Comparison of ENCODE assay signal across 19 mouse cellular contexts in the genomic region with DNA sequence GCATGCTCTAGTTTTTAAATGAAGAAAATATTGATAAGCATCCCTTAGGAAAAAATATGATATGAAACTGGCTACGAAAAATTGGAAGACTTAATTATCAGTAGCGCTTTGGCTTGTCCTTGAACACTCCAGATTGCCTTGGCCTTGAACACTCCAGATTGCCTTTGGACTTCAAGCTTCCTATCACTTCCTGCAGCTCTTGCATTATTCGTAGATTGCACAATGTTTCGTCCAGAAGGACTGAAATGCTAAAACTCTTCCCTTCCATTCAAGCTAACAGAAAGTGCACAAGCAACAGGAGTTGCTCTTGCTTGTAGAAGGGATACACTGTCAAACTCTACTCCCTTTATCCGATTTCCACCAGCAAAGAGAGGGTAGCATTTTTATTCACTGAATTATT. TPM values are rescaled to one million over a fixed set of nuclear protein-coding genes. Genes with fewer than 3 reads are reported as not detected.
DNase-seq lines count a peak whose midpoint lies in the region; ATAC-seq and TF ChIP-seq lines count a peak whose summit lies in the region.
"Had no signal": no experiment of that assay in that cellular context is flagged by ENCODE, and none has a peak within 500 bp of the region (broad histone marks: within the 10 kb centered on the region; RNA-seq: fewer than 3 reads in every experiment).

No protein-coding gene starts in this region.

- ATAC-seq in heart, postnatal 0 days (ENCODE audit: insufficient read depth, low read depth): no peak
- peak; percentile 29; the same call in 1 of the 2 replicates for ATAC-seq in megakaryocyte progenitor cell, adult 5-6 weeks (replicated peaks; ENCODE audit: poor library complexity)

- DNase-seq in gastrocnemius, adult 18-20 months (ENCODE audit: low spot score): peak; percentile 22
- DNase-seq in gastrocnemius, postnatal 25 days: no peak
- DNase-seq in heart, postnatal 0 days (ENCODE audit: low spot score): no peak
- no peak for DNase-seq in heart, postnatal 25 days (ENCODE audit: low spot score)
- no peak for DNase-seq in cerebellum, postnatal 25 days
- no peak for DNase-seq in thymus, adult 2 months
- DNase-seq: adrenal gland, postnatal 25 days; cerebellum, adult 2 months; gastrocnemius, postnatal 36 days; kidney, adult 11 months; right cerebral cortex, postnatal 25 days had no signal

- H3K27ac ChIP-seq in heart, postnatal 0 days (ENCODE audit: low read depth): peak overlapping the region; percentile 67; the same call in 1 of the 2 replicates
- H3K27ac ChIP-seq in bone marrow macrophage, adult 2 months (ENCODE audit: insufficient read depth, low read depth, low read length): peak overlapping the region; percentile 57
- no peak overlapping the region for H3K27ac ChIP-seq in thymus, adult 2 months (ENCODE audit: control insufficient read depth, insufficient read depth, low read length)
- H3K27ac ChIP-seq: forebrain, embryonic 12.5 days; hindbrain, embryonic 15.5 days; limb, embryonic 13.5 days; liver, embryonic 14.5 days; stomach, embryonic 15.5 days had no signal

- H3K36me3 ChIP-seq in heart, postnatal 0 days (replicated peaks; ENCODE audit: control insufficient read depth, insufficient read depth, low read length): no peaks in the 10 kb centered on the region
- H3K36me3 ChIP-seq in thymus, adult 2 months (ENCODE audit: control insufficient read depth, insufficient read depth, low read length): no peaks in the 10 kb centered on the region
- H3K36me3 ChIP-seq: forebrain, embryonic 12.5 days; hindbrain, embryonic 15.5 days; limb, embryonic 13.5 days; stomach, embryonic 15.5 days had no signal

- intact Hi-C loops in heart, postnatal 25 days (cut with DNase I): no loop called here

- H3K27me3 ChIP-seq in heart, postnatal 0 days (ENCODE audit: control insufficient read depth, insufficient read depth, low read length): no peaks in the 10 kb centered on the region
- no peaks in the 10 kb centered on the region for H3K27me3 ChIP-seq in thymus, adult 2 months (ENCODE audit: control insufficient read depth, insufficient read depth, low read length)
- H3K27me3 ChIP-seq: CH12.LX; forebrain, embryonic 12.5 days; hindbrain, embryonic 15.5 days; limb, embryonic 13.5 days; stomach, embryonic 15.5 days had no signal

- H3K9me3 ChIP-seq in heart, postnatal 0 days (replicated peaks; ENCODE audit: control insufficient read depth, low read length): no peaks in the 10 kb centered on the region
- H3K9me3 ChIP-seq: forebrain, embryonic 12.5 days; hindbrain, embryonic 15.5 days; limb, embryonic 13.5 days; stomach, embryonic 15.5 days had no signal

- no peak for TF ChIP-seq EP300 in heart, postnatal 0 days (IDR thresholded peaks at IDR 0.05; ENCODE audit: low read depth)

- 57% methylated on average over 5 of the region's 5 CpGs for WGBS in heart, postnatal 0 days
- 92% methylated on average over 5 of the region's 5 CpGs for WGBS in thymus, adult 2 months

- no peak for TF ChIP-seq POLR2A in bone marrow macrophage, adult 2 months (IDR thresholded peaks at IDR 0.05; ENCODE audit: borderline replicate concordance, low read depth, low read length)
- TF ChIP-seq POLR2A in thymus, adult 2 months (IDR thresholded peaks at IDR 0.05; ENCODE audit: control insufficient read depth, extremely low read depth, insufficient read depth, low read length, poor library complexity): no peak

- H3K9ac ChIP-seq in heart, postnatal 0 days (replicated peaks; ENCODE audit: low read depth, low read length): no peak overlapping the region
- H3K9ac ChIP-seq: forebrain, embryonic 12.5 days; hindbrain, embryonic 15.5 days; limb, embryonic 13.5 days; liver, embryonic 14.5 days; stomach, embryonic 15.5 days had no signal

- H3K4me3 ChIP-seq in heart, postnatal 0 days (ENCODE audit: low read depth, low read length): no peak overlapping the region
- no peak overlapping the region for H3K4me3 ChIP-seq in bone marrow macrophage, adult 2 months (ENCODE audit: insufficient read depth, low read length)
- H3K4me3 ChIP-seq in thymus, adult 2 months (ENCODE audit: control insufficient read depth, insufficient read depth, low read length): no peak overlapping the region
- H3K4me3 ChIP-seq: forebrain, embryonic 12.5 days; hindbrain, embryonic 15.5 days; limb, embryonic 13.5 days; stomach, embryonic 15.5 days had no signal

- no peaks in the 10 kb centered on the region for H3K4me1 ChIP-seq in heart, postnatal 0 days (ENCODE audit: control insufficient read depth, insufficient read depth)
- peaks cover 32% of the 10 kb centered on the region for H3K4me1 ChIP-seq in bone marrow macrophage, adult 2 months (ENCODE audit: control insufficient read depth, insufficient read depth, low read length)
- peaks cover 2% of the 10 kb centered on the region; the same call in 1 of the 2 replicates for H3K4me1 ChIP-seq in thymus, adult 2 months (replicated peaks; ENCODE audit: control insufficient read depth, insufficient read depth, low read length)
- H3K4me1 ChIP-seq: hindbrain, embryonic 15.5 days; stomach, embryonic 15.5 days had no signal

- TF ChIP-seq CTCF in heart, postnatal 0 days (IDR thresholded peaks at IDR 0.05; ENCODE audit: low read depth): no peak
- no peak for TF ChIP-seq CTCF in bone marrow macrophage, adult 2 months (IDR thresholded peaks at IDR 0.05; ENCODE audit: low read depth, low read length)
- no peak for TF ChIP-seq CTCF in thymus, adult 2 months (IDR thresholded peaks at IDR 0.05; ENCODE audit: borderline replicate concordance, control insufficient read depth, extremely low read depth, insufficient read depth, low read length, poor library complexity)

- no peak overlapping the region for H3K4me2 ChIP-seq in heart, postnatal 0 days (ENCODE audit: low read depth, low read length)
- H3K4me2 ChIP-seq: forebrain, embryonic 12.5 days; hindbrain, embryonic 15.5 days; limb, embryonic 13.5 days; stomach, embryonic 15.5 days had no signal

RNA-seq across cellular contexts. Expression of a gene that starts 14.4 kb away (rescaled TPM):
- total RNA-seq in gastrocnemius, adult 18-20 months (2021): 100 to 1,000 TPM; 101 to 171 TPM
- 100 to 1,000 TPM; 144 to 281 TPM for total RNA-seq in gastrocnemius, postnatal 25 days (2021)
- total RNA-seq in heart, postnatal 0 days (2014; rRNA removed; ENCODE audit: low replicate concordance): 2,529 and 2,768 TPM in 2 replicates
- 696 and 707 TPM in 2 replicates for polyA plus RNA-seq in heart, postnatal 0 days (2015; fragmentation: Nextera tagmentation; extraction: Ambion mirVana)
- 100 to 1,000 TPM; 334 to 431 TPM for total RNA-seq in heart, postnatal 25 days (2021)
- polyA plus RNA-seq in bone marrow macrophage, adult 2 months (2012; ENCODE audit: insufficient read depth, insufficient read length, missing spikeins): 1,643 and 1,732 TPM in 2 replicates
- 816 and 1,066 TPM in 2 replicates for total RNA-seq in megakaryocyte progenitor cell, adult 5-6 weeks (2015)
- total RNA-seq in megakaryocyte progenitor cell, adult 5-6 weeks (2017): 743 and 949 TPM in 2 replicates
- polyA plus RNA-seq in thymus, adult 2 months (2012; rRNA removed): 826 and 901 TPM in 2 replicates

RNA-seq across cellular contexts. Expression of a gene that starts 14.8 kb away (rescaled TPM):
- 1 to 10 TPM; 4.6 to 4.8 TPM for total RNA-seq in gastrocnemius, adult 18-20 months (2021)
- total RNA-seq in gastrocnemius, postnatal 25 days (2021): 1 to 10 TPM; 3.8 to 4.6 TPM
- 5.7 and 19.0 TPM in 2 replicates for total RNA-seq in heart, postnatal 0 days (2014; rRNA removed; ENCODE audit: low replicate concordance)
- 9.3 and 10.3 TPM in 2 replicates for polyA plus RNA-seq in heart, postnatal 0 days (2015; fragmentation: Nextera tagmentation; extraction: Ambion mirVana)
- 1 to 10 TPM; 6.8 to 8.6 TPM for total RNA-seq in heart, postnatal 25 days (2021)
- 3.9 and 6.9 TPM in 2 replicates for polyA plus RNA-seq in bone marrow macrophage, adult 2 months (2012; ENCODE audit: insufficient read depth, insufficient read length, missing spikeins)
- 13.9 and 14.4 TPM in 2 replicates for total RNA-seq in megakaryocyte progenitor cell, adult 5-6 weeks (2015)
- total RNA-seq in megakaryocyte progenitor cell, adult 5-6 weeks (2017): 16.4 and 17.7 TPM in 2 replicates
- polyA plus RNA-seq in thymus, adult 2 months (2012; rRNA removed): 2.8 and 3.0 TPM in 2 replicates
